Mouse (Mus musculus): ENCODE measurements around the gene Kmt5c. TPM values are rescaled to one million over a fixed set of nuclear protein-coding genes. Genes with fewer than 3 reads are reported as not detected.

Kmt5c gene
- total RNA-seq, 2 experiments from 2014 or later: 25.0 to 30.4 TPM

GRCm38 (mm10) chr7:4782759-4783158 lies 42.8 kb downstream of the Kmt5c start, which contains the start of the genes Il11 and Tmem190:
Gene Il11, minus strand, starts transcription at chr7:4782859.
Gene Tmem190, plus strand, starts transcription at chr7:4782937.
- intact Hi-C loops (cut with DNase I): no loop called here

GRCm38 (mm10) chr7:4783667-4784268 lies 43.9 kb downstream of the Kmt5c start:
- DNase-seq (ENCODE audit: low spot score in 2 of 2): peak in 1 of 2 experiments; percentile 69
- intact Hi-C loops (cut with DNase I): no loop called here

More at GRCm38 (mm10) chr7:4782759-4783158, 42.8 kb downstream of the Kmt5c start, which contains the start of the genes Il11 and Tmem190:
- DNase-seq (ENCODE audit: low spot score in 2 of 2): no peak

DNA sequence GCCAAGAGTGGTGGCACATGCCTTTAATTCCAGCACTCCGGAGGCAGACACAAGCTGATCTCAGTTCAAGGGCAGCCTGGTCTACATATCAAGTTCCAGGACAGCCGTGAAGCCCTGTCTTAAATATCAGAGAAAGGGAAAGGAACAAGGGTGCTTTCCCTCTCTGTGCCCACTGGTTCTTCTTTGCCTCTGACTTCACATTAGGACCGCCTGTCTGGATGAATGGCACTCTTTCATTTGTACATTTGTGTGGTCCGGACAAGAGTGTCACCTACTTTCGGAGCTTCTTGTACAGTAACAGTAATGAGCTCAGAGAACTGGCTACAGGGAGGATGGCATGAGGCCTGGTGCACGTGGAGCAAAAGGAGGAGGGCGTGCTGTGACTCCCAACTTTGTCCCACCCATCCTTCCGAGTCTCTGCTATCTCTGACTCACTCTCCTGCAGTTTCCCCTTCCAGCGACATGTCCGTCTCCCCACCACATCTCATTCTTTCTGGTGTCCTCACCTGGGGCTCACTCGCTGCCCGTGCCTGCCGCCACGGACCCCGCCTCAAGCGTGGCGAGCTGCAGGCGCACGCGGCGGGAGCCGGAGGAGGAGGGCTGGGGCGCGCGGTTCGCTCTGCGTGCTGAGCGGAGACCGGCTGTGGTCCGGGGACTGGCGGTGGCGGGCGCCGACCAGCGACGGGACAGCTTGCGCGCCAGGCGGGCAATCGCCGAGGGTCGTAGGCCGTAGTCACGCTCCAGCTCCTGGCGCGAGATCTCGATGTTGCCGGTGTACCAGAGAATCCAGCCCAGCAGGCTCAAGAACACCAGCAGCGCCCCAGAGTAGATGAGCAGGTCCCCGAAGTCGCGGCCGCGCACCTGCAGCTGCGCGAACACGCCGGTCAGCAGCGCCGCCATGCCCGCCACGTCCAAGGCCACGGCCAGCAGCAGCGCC lies 48.9 kb downstream of the Kmt5c start:
- intact Hi-C loops (cut with DNase I): loop anchor here (2.0 kb wide), 1 partner anchor 98 kb away; the partner anchor contains the start of gene Brsk1
- peak; percentile 42 to 66 for DNase-seq (ENCODE audit: low spot score in 2 of 2)

- intact Hi-C loops (cut with DNase I): loop anchor here (2.0 kb wide), 1 partner anchor 99 kb away; the partner anchor contains the start of gene Brsk1
- peak in 1 of 2 experiments; percentile 11 for DNase-seq (ENCODE audit: low spot score in 2 of 2)
Measured at GRCm38 (mm10) chr7:4789436-4789935, 49.6 kb downstream of the Kmt5c start, which contains the start of gene Tmem238. Gene Tmem238, minus strand, starts transcription at chr7:4789656.

DNA sequence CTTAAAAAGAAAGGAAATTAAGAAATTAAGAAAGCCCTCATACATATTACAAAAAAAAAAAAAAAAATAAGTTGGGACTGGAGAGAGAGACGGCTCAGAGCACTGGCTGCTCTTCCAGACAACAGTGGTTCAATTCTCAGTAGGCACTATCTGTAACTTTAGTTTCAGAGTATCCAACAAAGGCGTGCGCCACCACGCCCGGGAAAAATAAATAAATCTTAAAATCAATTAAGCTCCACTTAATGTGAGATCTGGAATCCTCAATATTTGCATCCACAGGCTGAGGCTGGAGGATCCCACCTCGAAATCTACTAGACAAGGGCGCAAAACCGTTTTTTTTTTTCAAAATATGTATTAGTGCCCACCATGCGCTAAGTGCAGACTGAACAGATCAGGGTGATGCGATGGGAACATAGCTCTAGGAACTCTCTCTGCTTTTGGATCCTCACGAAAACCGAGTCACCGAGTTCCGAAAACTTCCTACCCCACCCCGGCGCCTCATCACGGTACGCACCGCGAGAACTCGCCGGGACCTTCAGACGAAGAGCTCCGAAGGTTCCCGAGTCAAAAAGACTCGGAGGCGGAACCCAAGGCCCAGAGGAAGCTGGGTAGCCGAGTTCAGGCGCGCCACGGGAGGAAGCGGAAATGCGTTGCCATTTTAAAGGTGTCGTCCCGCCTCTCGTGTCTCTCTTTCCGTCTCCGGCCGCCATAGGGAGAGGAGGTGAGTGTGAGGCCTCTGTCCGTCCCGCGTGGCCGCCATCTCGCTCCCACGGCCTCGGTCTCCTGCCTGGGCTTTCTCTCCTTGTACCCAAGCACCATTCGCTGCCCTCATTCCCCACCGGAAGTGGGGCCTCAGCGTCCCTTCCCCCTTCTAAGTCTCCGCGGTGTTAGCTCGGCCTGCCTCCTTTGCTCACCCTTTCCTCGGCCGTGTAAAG lies 52.6 kb downstream of the Kmt5c start, which contains the start of gene Rpl28:
TSS of gene Rpl28 (plus strand) at position 597 of the 935 bp plus-strand sequence.
- peak; percentile 97 to 98 for DNase-seq (ENCODE audit: low spot score in 2 of 2)
- intact Hi-C loops (cut with DNase I): loop anchor here (2.0 kb wide), 1 partner anchor 54 kb away; no protein-coding TSS in a partner anchor

GRCm38 (mm10) chr7:4793248-4793647 lies 53.3 kb downstream of the Kmt5c start:
- intact Hi-C loops (cut with DNase I): loop anchor here (2.0 kb wide), 1 partner anchor 54 kb away; no protein-coding TSS in a partner anchor
- peak in 1 of 2 experiments; percentile 8 for DNase-seq (ENCODE audit: low spot score in 2 of 2)

DNA sequence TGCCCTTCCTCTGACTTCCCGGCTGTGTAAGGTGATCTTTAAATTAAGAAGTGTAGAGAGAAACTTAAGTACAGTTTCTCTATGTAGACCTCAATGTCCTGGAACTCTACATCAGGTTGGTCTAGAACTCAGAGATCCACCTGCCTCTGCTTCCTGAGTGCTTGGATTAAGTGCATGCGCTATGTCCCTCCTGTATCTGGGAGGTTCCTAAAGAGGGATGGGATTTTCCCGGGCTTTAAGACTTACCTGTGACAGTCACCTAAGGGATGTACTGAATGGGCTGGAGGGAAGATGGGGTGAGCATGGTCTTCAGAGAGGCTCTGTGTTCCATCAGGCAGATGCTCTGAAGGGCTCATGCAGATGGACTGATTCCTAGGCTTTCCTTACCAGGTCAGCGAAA lies 53.8 kb downstream of the Kmt5c start:
- DNase-seq (ENCODE audit: low spot score in 2 of 2): no peak
- intact Hi-C loops (cut with DNase I): loop anchor here (2.0 kb wide), 1 partner anchor 55 kb away; no protein-coding TSS in a partner anchor

GRCm38 (mm10) chr7:4794631-4795168 lies 54.8 kb downstream of the Kmt5c start:
- intact Hi-C loops (cut with DNase I): loop anchor here (5.0 kb wide), 1 partner anchor 172 kb away; no protein-coding TSS in a partner anchor

DNA sequence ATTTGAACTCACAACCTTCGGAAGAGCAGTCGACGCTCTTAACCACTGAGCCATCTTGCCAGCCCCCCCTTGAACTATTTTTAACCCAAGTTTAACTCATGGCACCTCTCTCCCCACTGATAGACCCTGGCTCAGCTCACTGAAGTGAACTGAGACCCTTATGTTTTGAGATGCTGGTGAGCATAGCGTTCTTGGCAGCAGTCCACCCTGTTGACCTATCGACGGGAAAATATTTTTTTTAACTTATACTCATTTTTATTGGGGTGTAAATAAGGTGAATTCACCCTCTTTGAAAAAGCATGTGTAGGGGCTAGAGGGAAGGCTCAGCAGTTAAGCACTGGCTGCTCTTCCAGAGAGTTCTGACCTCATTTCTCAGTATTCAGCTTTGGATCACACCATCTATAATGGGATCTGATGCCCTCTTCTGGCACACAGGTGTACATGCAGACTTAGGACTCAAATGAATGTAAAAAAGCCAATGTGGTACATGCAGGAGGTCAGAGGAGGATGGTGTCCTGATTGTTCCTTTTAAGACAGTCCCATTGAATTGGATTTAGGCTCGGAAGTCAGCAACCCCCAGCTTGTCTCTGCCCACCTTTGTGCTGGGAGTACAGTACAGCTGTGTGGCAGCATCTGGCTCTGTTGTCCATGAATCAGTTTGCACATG lies 56.0 kb downstream of the Kmt5c start:
- DNase-seq (ENCODE audit: low spot score in 2 of 2): peak; percentile 41 to 52
- intact Hi-C loops (cut with DNase I): loop anchor here (5.0 kb wide), 1 partner anchor 174 kb away; no protein-coding TSS in a partner anchor

More at GRCm38 (mm10) chr7:4794631-4795168, 54.8 kb downstream of the Kmt5c start:
- DNase-seq (ENCODE audit: low spot score in 2 of 2): no peak

Other genes starting within 250 kb of the Kmt5c start
- gene Ppp1r12c, start 238.4 kb upstream of the Kmt5c start, total RNA-seq (2021): 100 to 1,000 TPM; 131 to 156 TPM
- gene Tnnt1, start 223.7 kb upstream of the Kmt5c start, total RNA-seq (2021): 10 to 100 TPM in 1 of 2 experiments, 1 to 10 TPM in 1; 4.6 to 10.2 TPM
- gene Tnni3, start 215.9 kb upstream of the Kmt5c start, total RNA-seq (2021): 1 to 10 TPM; 1.0 to 1.2 TPM
- gene Dnaaf3, start 207.7 kb upstream of the Kmt5c start, total RNA-seq (2021): under 1 TPM; 0.23 to 0.46 TPM
- 100 to 1,000 TPM; 261 to 281 TPM for gene Syt5, start 192.6 kb upstream of the Kmt5c start, total RNA-seq (2021)
- under 1 TPM; 0.46 to 0.71 TPM for gene Ptprh, start 136.1 kb upstream of the Kmt5c start, total RNA-seq (2021)
- 10 to 100 TPM; 14.0 to 16.7 TPM for gene Tmem86b, start 108.7 kb upstream of the Kmt5c start, total RNA-seq (2021)
- 100 to 1,000 TPM; 145 to 148 TPM for gene Ppp6r1, start 81.1 kb upstream of the Kmt5c start, total RNA-seq (2021)
- 100 to 1,000 TPM in 1 of 2 experiments, 10 to 100 TPM in 1; 91.8 to 105 TPM for gene Hspbp1, start 55.0 kb upstream of the Kmt5c start, total RNA-seq (2021)
- gene Brsk1, start 49.5 kb upstream of the Kmt5c start, total RNA-seq (2021): 100 to 1,000 TPM; 394 to 407 TPM
- gene Tmem150b, start 14.9 kb upstream of the Kmt5c start, total RNA-seq (2021): not detected
- gene Cox6b2, start 13.0 kb downstream of the Kmt5c start, total RNA-seq (2021): 1 to 10 TPM; 4.6 to 5.9 TPM
- gene Fam71e2, start 31.2 kb downstream of the Kmt5c start, total RNA-seq (2021): not detected
- gene Il11, start 42.7 kb downstream of the Kmt5c start, total RNA-seq (2021): under 1 TPM; 0.69 to 0.83 TPM
- not detected for gene Tmem190, start 42.8 kb downstream of the Kmt5c start, total RNA-seq (2021)
- 1 to 10 TPM; 2.3 to 3.0 TPM for gene Tmem238, start 49.5 kb downstream of the Kmt5c start, total RNA-seq (2021)
- gene Rpl28, start 52.8 kb downstream of the Kmt5c start, total RNA-seq (2021): 100 to 1,000 TPM; 428 to 431 TPM
- gene Ube2s, start 72.5 kb downstream of the Kmt5c start, total RNA-seq (2021): 100 to 1,000 TPM; 108 to 110 TPM
- 100 to 1,000 TPM; 115 to 148 TPM for gene Shisa7, start 104.6 kb downstream of the Kmt5c start, total RNA-seq (2021)
- gene Isoc2b, start 130.1 kb downstream of the Kmt5c start, total RNA-seq (2021): 1 to 10 TPM; 3.3 to 4.1 TPM
- 10 to 100 TPM; 10.4 to 11.0 TPM for gene Isoc2a, start 137.0 kb downstream of the Kmt5c start, total RNA-seq (2021)
- gene Gm36210, start 166.4 kb downstream of the Kmt5c start, total RNA-seq (2021): under 1 TPM in 1 of 2 experiments, not detected in 1; 0.25 TPM
- gene Zfp628, start 175.1 kb downstream of the Kmt5c start, total RNA-seq (2021): 10 to 100 TPM; 14.3 to 14.6 TPM
- gene Nat14, start 181.9 kb downstream of the Kmt5c start, total RNA-seq (2021): 100 to 1,000 TPM in 1 of 2 experiments, 10 to 100 TPM in 1; 94.4 to 103 TPM
- 1 to 10 TPM; 2.3 to 2.4 TPM for gene Ssc5d, start 185.7 kb downstream of the Kmt5c start, total RNA-seq (2021)
- gene Sbk2, start 224.3 kb downstream of the Kmt5c start, total RNA-seq (2021): not detected
- under 1 TPM; 0.34 to 0.85 TPM for gene Sbk3, start 231.1 kb downstream of the Kmt5c start, total RNA-seq (2021)